Mouse (Mus musculus) lung, postnatal 14 days (tissue): ENCODE measurements around the gene Zfp994.
"Not testable (repeated sequence)": the region's sequence is repeated elsewhere in the genome, so short reads cannot be mapped to it uniquely, and the experiment has no call there.

Experiments
- DNase-seq: peaks from one replicate; pipeline ENCODE4 v3.0.0; 2021

The Zfp994 gene

GRCm38 (mm10) chr17:22225422-22226012 lies at the start of gene Zfp994:
Zfp994 (minus strand) TSS chr17:22225616.
- DNase-seq, result peak; percentile 97

GRCm38 (mm10) chr17:22230701-22231100 lies 5.3 kb upstream of the Zfp994 start:
- DNase-seq, result not testable (repeated sequence)

- not testable (repeated sequence) for DNase-seq
These were observed 401 bp downstream of the Zfp994 start for GRCm38 (mm10) chr17:22225015-22225414.

GRCm38 (mm10) chr17:22165722-22166294 lies 59.6 kb downstream of the Zfp994 start, which contains the start of gene Zfp947:
Zfp947 (minus strand) TSS chr17:22166190.
- peak; percentile 18 for DNase-seq

- not testable (repeated sequence) for DNase-seq
These were observed 60.1 kb downstream of the Zfp994 start for GRCm38 (mm10) chr17:22165304-22165703.

GRCm38 (mm10) chr17:22153951-22154350 lies 71.5 kb downstream of the Zfp994 start:
- DNase-seq, result not testable (repeated sequence)
